Comparison of ENCODE assay signal across 8 mouse cellular contexts in genomic region chr15:100460942-100461341, GRCm38 (mm10). TPM values are rescaled to one million over a fixed set of nuclear protein-coding genes. Genes with fewer than 3 reads are reported as not detected.
DNase-seq lines count a peak whose midpoint lies in the region; ATAC-seq lines count a peak whose summit lies in the region.

No protein-coding gene starts in this region.

- H3K4me2 ChIP-seq in neural tube, embryonic 11.5 days (ENCODE audit: low read depth) = peak overlapping the region; percentile 29
- peak overlapping the region; percentile 31 for H3K4me2 ChIP-seq in kidney, embryonic 14.5 days (replicated peaks; ENCODE audit: low read depth, low read length)

- no peaks in the 10 kb centered on the region for H3K36me3 ChIP-seq in neural tube, embryonic 11.5 days (ENCODE audit: control insufficient read depth, insufficient read depth, low read length)
- no peaks in the 10 kb centered on the region for H3K36me3 ChIP-seq in kidney, embryonic 14.5 days (ENCODE audit: control insufficient read depth, insufficient read depth, low read length)

- DNase-seq in neural tube, embryonic 11.5 days (ENCODE audit: low spot score) = peak; percentile 44
- DNase-seq in neural tube, embryonic 10.5 days (ENCODE audit: extremely low spot score, low spot score) = no peak
- DNase-seq in lung, postnatal 14 days = peak; percentile 51
- peak; percentile 83 for DNase-seq in thymus, postnatal 0 days (ENCODE audit: low spot score)
- no peak for DNase-seq in cerebellum, postnatal 14 days
- no peak for DNase-seq in layer of hippocampus, postnatal 10 days (ENCODE audit: low spot score in 2 of 2)

- no peak for ATAC-seq in neural tube, embryonic 11.5 days (ENCODE audit: insufficient read depth, low FRiP score, low TSS enrichment)
- peak; percentile 82 for ATAC-seq in erythroblast, adult 5-6 weeks (replicated peaks; ENCODE audit: low FRiP score, poor library complexity, severe bottlenecking)
- ATAC-seq in kidney, embryonic 14.5 days (ENCODE audit: low FRiP score, low TSS enrichment) = 0 out of 2 replicates have a peak, but pooled peaks have one; percentile 42

- H3K27ac ChIP-seq in neural tube, embryonic 11.5 days (ENCODE audit: low read depth, low read length) = no peak overlapping the region
- no peak overlapping the region for H3K27ac ChIP-seq in kidney, embryonic 14.5 days (ENCODE audit: low read depth, low read length)

- H3K27me3 ChIP-seq in neural tube, embryonic 11.5 days (ENCODE audit: control insufficient read depth, insufficient read depth, low read length) = no peaks in the 10 kb centered on the region
- H3K27me3 ChIP-seq in kidney, embryonic 14.5 days (ENCODE audit: control insufficient read depth, insufficient read depth, low read length) = no peaks in the 10 kb centered on the region

- WGBS in neural tube, embryonic 11.5 days = 8% methylated on average over 12 of the region's 12 CpGs
- WGBS in kidney, embryonic 14.5 days = 10% methylated on average over 12 of the region's 12 CpGs

- no peaks in the 10 kb centered on the region for H3K4me1 ChIP-seq in neural tube, embryonic 11.5 days (ENCODE audit: control insufficient read depth, insufficient read depth, low read length)
- H3K4me1 ChIP-seq in kidney, embryonic 14.5 days (ENCODE audit: control insufficient read depth, insufficient read depth, low read length) = peaks cover 5% of the 10 kb centered on the region; the same call in 1 of the 2 replicates

- no peak overlapping the region for H3K9ac ChIP-seq in neural tube, embryonic 11.5 days (ENCODE audit: low read length)
- no peak overlapping the region; the same call in 1 of the 2 replicates for H3K9ac ChIP-seq in kidney, embryonic 14.5 days (ENCODE audit: low read depth, low read length)

- H3K4me3 ChIP-seq in neural tube, embryonic 11.5 days (ENCODE audit: low read depth, low read length) = no peak overlapping the region
- H3K4me3 ChIP-seq in kidney, embryonic 14.5 days (ENCODE audit: low read length) = 0 out of 2 replicates have a peak overlapping the region, but pooled peaks have one; percentile 5

- no peaks in the 10 kb centered on the region for H3K9me3 ChIP-seq in neural tube, embryonic 11.5 days (ENCODE audit: control insufficient read depth, low read length)
- H3K9me3 ChIP-seq in kidney, embryonic 14.5 days (ENCODE audit: control insufficient read depth, low read length) = no peaks in the 10 kb centered on the region

RNA-seq across cellular contexts. Expression of gene Letmd1, which starts 7.9 kb away (rescaled TPM):
- polyA plus RNA-seq in neural tube, embryonic 11.5 days (2014; fragmentation: Nextera tagmentation; extraction: Ambion mirVana) = 47.3 and 51.1 TPM in 2 replicates
- total RNA-seq in erythroblast, adult 5-6 weeks (2015; ENCODE audit: low replicate concordance) = 4.4 and 4.8 TPM in 2 replicates
- 2.5 and 3.7 TPM in 2 replicates for total RNA-seq in erythroblast, adult 5-6 weeks (2017; ENCODE audit: low replicate concordance)
- polyA plus RNA-seq in kidney, embryonic 14.5 days (2014; fragmentation: Nextera tagmentation; extraction: Ambion mirVana) = 19.2 and 25.4 TPM in 2 replicates
- polyA plus RNA-seq in thymus, postnatal 0 days (2015; fragmentation: Nextera tagmentation; extraction: Ambion mirVana) = 25.2 and 26.3 TPM in 2 replicates
- 10 to 100 TPM; 67.8 to 79.1 TPM for total RNA-seq in layer of hippocampus, postnatal 10 days (2021)

RNA-seq across cellular contexts. Expression of gene Csrnp2, which starts 34.3 kb away (rescaled TPM):
- 28.9 and 29.9 TPM in 2 replicates for polyA plus RNA-seq in neural tube, embryonic 11.5 days (2014; fragmentation: Nextera tagmentation; extraction: Ambion mirVana)
- 0.21 TPM in 1 of 2 replicates, not detected in the other for total RNA-seq in erythroblast, adult 5-6 weeks (2015; ENCODE audit: low replicate concordance)
- 0.51 and 0.98 TPM in 2 replicates for total RNA-seq in erythroblast, adult 5-6 weeks (2017; ENCODE audit: low replicate concordance)
- 14.5 and 18.6 TPM in 2 replicates for polyA plus RNA-seq in kidney, embryonic 14.5 days (2014; fragmentation: Nextera tagmentation; extraction: Ambion mirVana)
- 6.3 and 6.6 TPM in 2 replicates for polyA plus RNA-seq in thymus, postnatal 0 days (2015; fragmentation: Nextera tagmentation; extraction: Ambion mirVana)
- total RNA-seq in layer of hippocampus, postnatal 10 days (2021) = 10 to 100 TPM; 34.5 to 34.7 TPM

RNA-seq across cellular contexts. Expression of gene Slc11a2, which starts 36.1 kb away (rescaled TPM):
- 18.2 and 21.6 TPM in 2 replicates for polyA plus RNA-seq in neural tube, embryonic 11.5 days (2014; fragmentation: Nextera tagmentation; extraction: Ambion mirVana)
- 14.6 and 18.3 TPM in 2 replicates for total RNA-seq in erythroblast, adult 5-6 weeks (2015; ENCODE audit: low replicate concordance)
- 20.1 and 23.8 TPM in 2 replicates for total RNA-seq in erythroblast, adult 5-6 weeks (2017; ENCODE audit: low replicate concordance)
- 16.4 and 22.6 TPM in 2 replicates for polyA plus RNA-seq in kidney, embryonic 14.5 days (2014; fragmentation: Nextera tagmentation; extraction: Ambion mirVana)
- polyA plus RNA-seq in thymus, postnatal 0 days (2015; fragmentation: Nextera tagmentation; extraction: Ambion mirVana) = 23.8 and 27.3 TPM in 2 replicates
- total RNA-seq in layer of hippocampus, postnatal 10 days (2021) = 10 to 100 TPM; 55.5 to 61.9 TPM

RNA-seq across cellular contexts. Expression of gene Gm5475, which starts 39.0 kb away (rescaled TPM):
- 0.08 TPM in 1 of 2 replicates, not detected in the other for polyA plus RNA-seq in neural tube, embryonic 11.5 days (2014; fragmentation: Nextera tagmentation; extraction: Ambion mirVana)
- total RNA-seq in erythroblast, adult 5-6 weeks (2015; ENCODE audit: low replicate concordance) = not detected in 2 replicates
- total RNA-seq in erythroblast, adult 5-6 weeks (2017; ENCODE audit: low replicate concordance) = not detected in 2 replicates
- polyA plus RNA-seq in kidney, embryonic 14.5 days (2014; fragmentation: Nextera tagmentation; extraction: Ambion mirVana) = 0.14 TPM in 1 of 2 replicates, not detected in the other
- polyA plus RNA-seq in thymus, postnatal 0 days (2015; fragmentation: Nextera tagmentation; extraction: Ambion mirVana) = 0.16 and 0.18 TPM in 2 replicates
- under 1 TPM; 0.14 to 0.16 TPM for total RNA-seq in layer of hippocampus, postnatal 10 days (2021)

Comparison
In these comparisons a context has a peak if more than half of its experiments do, and no peak if none do; other contexts are left out.
1. DNase-seq: peak in neural tube, embryonic 11.5 days (single experiment), lung, postnatal 14 days (single experiment) and thymus, postnatal 0 days (single experiment); none in neural tube, embryonic 10.5 days (single experiment), cerebellum, postnatal 14 days (0 of 2) and layer of hippocampus, postnatal 10 days (0 of 2).